Mouse (Mus musculus) olfactory bulb, adult 2 months (tissue): ENCODE measurements around the gene Mapk8ip1.

Experiments
- CTCF ChIP-seq: fragments of 200-500 bp; IDR thresholded peaks from 2 replicates; pipeline ENCODE4 v1.5.1; 2012; ENCODE audit warnings: low read depth, mild to moderate bottlenecking, low read length, moderate library complexity; ENCODE audit not compliant: insufficient read depth
- POLR2A ChIP-seq: fragments of 200-500 bp; IDR thresholded peaks from 2 replicates; pipeline ENCODE4 v1.6.1; 2012; ENCODE audit warnings: mild to moderate bottlenecking, low read depth, low read length, moderate library complexity; ENCODE audit not compliant: insufficient read depth

- TF ChIP-seq CTCF = no peak
- no peak for TF ChIP-seq POLR2A
Measured at GRCm38 (mm10) chr2:92372767-92373436, 28.2 kb downstream of the Mapk8ip1 start.
